Mouse (Mus musculus) adrenal gland, adult (tissue): Measurements from ENCODE around the gene Atp6v0c.

Experiments
- DNase-seq, 2 experiments: peaks; one replicate each; pipeline ENCODE4 v3.0.0; 2022 to 2023; ENCODE audit warnings: low spot score in 1 of 2; ENCODE audit not compliant: inconsistent age in 2 of 2

Atp6v0c gene

GRCm38 (mm10) chr17:24119446-24119845 lies 50.1 kb downstream of the Atp6v0c start:
- DNase-seq = no peak
